Mouse (Mus musculus): Measurements from ENCODE around the gene Rtkn2. TPM values are rescaled to one million over a fixed set of nuclear protein-coding genes. Genes with fewer than 3 reads are reported as not detected.
A peak's percentile ranks its signal among the peaks of the same experiment; 100 is the strongest.
"Not testable (repeated sequence)": the region's sequence is repeated elsewhere in the genome, so short reads cannot be mapped to it uniquely, and the experiment has no call there.

Gene Rtkn2
- total RNA-seq, 2 experiments from 2014 or later, result 5.3 to 8.6 TPM

- no peak for ATAC-seq (ENCODE audit: poor library complexity, severe bottlenecking)
These were observed 89.1 kb downstream of the Rtkn2 start for GRCm38 (mm10) chr10:68068426-68068825.

- no peak for ATAC-seq (ENCODE audit: poor library complexity, severe bottlenecking)
These were observed 91.7 kb downstream of the Rtkn2 start for GRCm38 (mm10) chr10:68071041-68071440.

GRCm38 (mm10) chr10:68072626-68073025 is 93.3 kb downstream of the Rtkn2 start:
- no peak for ATAC-seq (ENCODE audit: poor library complexity, severe bottlenecking)

- ATAC-seq (ENCODE audit: poor library complexity, severe bottlenecking), result no peak
These were observed 94.9 kb downstream of the Rtkn2 start for GRCm38 (mm10) chr10:68074291-68074690.

GRCm38 (mm10) chr10:68075181-68075580 is 95.8 kb downstream of the Rtkn2 start:
- ATAC-seq (ENCODE audit: poor library complexity, severe bottlenecking), result peak; percentile 85

GRCm38 (mm10) chr10:68078708-68079107 is 99.3 kb downstream of the Rtkn2 start:
- no peak for ATAC-seq (ENCODE audit: poor library complexity, severe bottlenecking)

GRCm38 (mm10) chr10:68079910-68080670 is 100.7 kb downstream of the Rtkn2 start:
- no peak for ATAC-seq (ENCODE audit: poor library complexity, severe bottlenecking)

GRCm38 (mm10) chr10:68081712-68082111 is 102.3 kb downstream of the Rtkn2 start:
- peak; percentile 9; the same call in 1 of the 2 replicates for ATAC-seq (ENCODE audit: poor library complexity, severe bottlenecking)

GRCm38 (mm10) chr10:68085574-68085973 is 106.2 kb downstream of the Rtkn2 start:
- peak; percentile 97 for ATAC-seq (ENCODE audit: poor library complexity, severe bottlenecking)

- no peak for ATAC-seq (ENCODE audit: poor library complexity, severe bottlenecking)
These were observed 107.6 kb downstream of the Rtkn2 start for GRCm38 (mm10) chr10:68086973-68087372.

GRCm38 (mm10) chr10:68087722-68088121 is 108.4 kb downstream of the Rtkn2 start:
- no peak for ATAC-seq (ENCODE audit: poor library complexity, severe bottlenecking)

- ATAC-seq (ENCODE audit: poor library complexity, severe bottlenecking), result peak; percentile 55; the same call in 1 of the 2 replicates
These were observed 110.2 kb downstream of the Rtkn2 start for GRCm38 (mm10) chr10:68089435-68090196.

GRCm38 (mm10) chr10:68090197-68090535 is 110.8 kb downstream of the Rtkn2 start:
- no peak for ATAC-seq (ENCODE audit: poor library complexity, severe bottlenecking)

- no peak for ATAC-seq (ENCODE audit: poor library complexity, severe bottlenecking)
These were observed 111.2 kb downstream of the Rtkn2 start for GRCm38 (mm10) chr10:68090544-68090943.

GRCm38 (mm10) chr10:68091011-68091410 is 111.6 kb downstream of the Rtkn2 start:
- ATAC-seq (ENCODE audit: poor library complexity, severe bottlenecking), result no peak

GRCm38 (mm10) chr10:68091840-68092239 is 112.5 kb downstream of the Rtkn2 start:
- peak; percentile 86 for ATAC-seq (ENCODE audit: poor library complexity, severe bottlenecking)

GRCm38 (mm10) chr10:68093496-68093895 is 114.1 kb downstream of the Rtkn2 start:
- no peak for ATAC-seq (ENCODE audit: poor library complexity, severe bottlenecking)

- ATAC-seq (ENCODE audit: poor library complexity, severe bottlenecking), result no peak
These were observed 115.8 kb downstream of the Rtkn2 start for GRCm38 (mm10) chr10:68095136-68095535.

- ATAC-seq (ENCODE audit: poor library complexity, severe bottlenecking), result no peak
These were observed 117.0 kb downstream of the Rtkn2 start for GRCm38 (mm10) chr10:68096395-68096794.

GRCm38 (mm10) chr10:68097821-68098675 is 118.7 kb downstream of the Rtkn2 start:
- no peak for ATAC-seq (ENCODE audit: poor library complexity, severe bottlenecking)

GRCm38 (mm10) chr10:68099801-68100200 is 120.4 kb downstream of the Rtkn2 start:
- not testable (repeated sequence) for ATAC-seq (ENCODE audit: poor library complexity, severe bottlenecking)
